Mouse (Mus musculus) spleen, adult 2 months (tissue): ENCODE measurements around the gene Syt5.

Experiments
- CTCF ChIP-seq: fragments of 200-500 bp; IDR thresholded peaks from 2 replicates; pipeline ENCODE4 v1.5.1; 2011; ENCODE audit warnings: mild to moderate bottlenecking, inconsistent platforms; ENCODE audit not compliant: insufficient read depth, insufficient read length, insufficient replicate concordance; ENCODE audit errors: extremely low read depth
- POLR2A ChIP-seq: fragments of 200-500 bp; IDR thresholded peaks from 2 replicates; pipeline ENCODE4 v1.6.1; 2011; ENCODE audit warnings: low read depth, low read length, inconsistent platforms

GRCm38 (mm10) chr7:4498251-4498650 lies 49.1 kb downstream of the Syt5 start:
- no peak for TF ChIP-seq POLR2A
- TF ChIP-seq CTCF, result no peak
